Mouse (Mus musculus) MEL (cell line): ENCODE data around the gene Mobp. TPM values are rescaled to one million over a fixed set of nuclear protein-coding genes. Genes with fewer than 3 reads are reported as not detected.

Source experiments
- DNase-seq: peaks from one replicate; pipeline ENCODE4 v3.0.0; 2011; ENCODE audit warnings: low read depth, low spot score
- H3K27ac ChIP-seq: 2 replicates; pipeline ENCODE4 v1.5.1; 2012; ENCODE audit warnings: low read depth, mild to moderate bottlenecking, control low read depth, low read length, moderate library complexity; ENCODE audit not compliant: control insufficient read depth
- H3K27me3 ChIP-seq, 2 experiments: fragments of 150-350 bp in 1 of 2; sonication (generic) in 1 of 2; 2 replicates each; pipeline ENCODE4 v1.6.1; 2012; ENCODE audit warnings: low read length in 2 of 2, mild to moderate bottlenecking in 2 of 2, improper control_type of control experiment in 1 of 2, moderate library complexity in 1 of 2; ENCODE audit not compliant: insufficient read depth in 2 of 2, control insufficient read depth in 1 of 2
- H3K36me3 ChIP-seq, 2 experiments: 2 replicates each; pipeline ENCODE4 v1.6.1; 2012 to 2014; ENCODE audit warnings: low read length in 2 of 2, improper control_type of control experiment in 1 of 2, inconsistent platforms in 1 of 2, mild to moderate bottlenecking in 1 of 2; ENCODE audit not compliant: insufficient read depth in 2 of 2, control insufficient read depth in 1 of 2
- H3K4me1 ChIP-seq, 2 experiments: fragments of 150-350 bp in 1 of 2; sonication (generic) in 1 of 2; 2 replicates each; pipeline ENCODE4 v1.6.1; 2012; ENCODE audit warnings: low read length in 2 of 2, improper control_type of control experiment in 1 of 2, mild to moderate bottlenecking in 1 of 2; ENCODE audit not compliant: insufficient read depth in 2 of 2, control insufficient read depth in 1 of 2
- H3K4me3 ChIP-seq, 2 experiments: fragments of 150-350 bp in 1 of 2; sonication (generic) in 1 of 2; 2 replicates each; pipeline ENCODE4 v1.5.1; 2012; ENCODE audit warnings: low read depth in 2 of 2, low read length in 2 of 2, mild to moderate bottlenecking in 2 of 2, moderate library complexity in 2 of 2, control low read depth in 1 of 2, improper control_type of control experiment in 1 of 2; ENCODE audit not compliant: control insufficient read depth in 1 of 2, insufficient read depth in 1 of 2
- H3K79me2 ChIP-seq: 2 replicates; pipeline ENCODE4 v1.6.1; 2012; ENCODE audit warnings: mild to moderate bottlenecking, low read length, moderate library complexity; ENCODE audit not compliant: control insufficient read depth, poor library complexity, insufficient read depth
- H3K9ac ChIP-seq: 2 replicates; pipeline ENCODE4 v1.6.1; 2012; ENCODE audit warnings: low read depth, mild to moderate bottlenecking, control low read depth, low read length, moderate library complexity; ENCODE audit not compliant: control insufficient read depth, poor library complexity, severe bottlenecking
- H3K9me3 ChIP-seq: fragments of 150-350 bp; sonication (generic); replicated peaks from 2 replicates; pipeline ENCODE4 v1.6.1; 2012; ENCODE audit warnings: mild to moderate bottlenecking, low read length, improper control_type of control experiment, moderate library complexity; ENCODE audit not compliant: insufficient read depth
- BHLHE40 ChIP-seq: IDR thresholded peaks from 2 replicates; pipeline ENCODE4 v1.6.1; 2012; ENCODE audit warnings: low read depth, mild to moderate bottlenecking, inconsistent platforms, low read length, improper control_type of control experiment, borderline replicate concordance
- CHD2 ChIP-seq: IDR thresholded peaks from 2 replicates; pipeline ENCODE4 v1.6.1; 2011; ENCODE audit warnings: low read length, improper control_type of control experiment
- CTCF ChIP-seq, 3 experiments: IDR thresholded peaks in 2 of 3; conservative IDR thresholded peaks in 1 of 3; 2 replicates each; pipeline ENCODE4 v1.5.1; 2011 to 2012; ENCODE audit warnings: low read length in 3 of 3, low read depth in 2 of 3, mild to moderate bottlenecking in 2 of 3, improper control_type of control experiment in 1 of 3, inconsistent platforms in 1 of 3, mixed read lengths in 1 of 3, moderate library complexity in 1 of 3; ENCODE audit not compliant: control insufficient read depth in 1 of 3, insufficient read depth in 1 of 3, poor library complexity in 1 of 3, severe bottlenecking in 1 of 3
- EP300 ChIP-seq, 2 experiments: IDR thresholded peaks; 2 replicates each; pipeline ENCODE4 v1.6.1; 2011; ENCODE audit warnings: improper control_type of control experiment in 2 of 2, low read length in 2 of 2, low read depth in 1 of 2, mild to moderate bottlenecking in 1 of 2
- ETS1 ChIP-seq: IDR thresholded peaks from 2 replicates; pipeline ENCODE4 v1.6.1; 2012; ENCODE audit warnings: low read depth, mild to moderate bottlenecking, inconsistent platforms, low read length, improper control_type of control experiment, moderate library complexity
- GABPA ChIP-seq: IDR thresholded peaks from 2 replicates; pipeline ENCODE4 v1.6.1; 2012; ENCODE audit warnings: low read depth, mild to moderate bottlenecking, inconsistent platforms, low read length, improper control_type of control experiment, moderate library complexity
- HCFC1 ChIP-seq: IDR thresholded peaks from 2 replicates; pipeline ENCODE4 v1.6.1; 2012; ENCODE audit warnings: low read depth, mild to moderate bottlenecking, inconsistent platforms, low read length, improper control_type of control experiment, moderate library complexity
- MAX ChIP-seq: IDR thresholded peaks from 2 replicates; pipeline ENCODE4 v1.6.1; 2011; ENCODE audit warnings: low read length, improper control_type of control experiment
- MAZ ChIP-seq: IDR thresholded peaks from 2 replicates; pipeline ENCODE4 v1.6.1; 2012; ENCODE audit warnings: low read depth, mild to moderate bottlenecking, inconsistent platforms, low read length, improper control_type of control experiment
- MXI1 ChIP-seq: IDR thresholded peaks from 2 replicates; pipeline ENCODE4 v1.6.1; 2011; ENCODE audit warnings: mild to moderate bottlenecking, low read depth, low read length, improper control_type of control experiment
- MYC ChIP-seq: IDR thresholded peaks from 2 replicates; pipeline ENCODE4 v1.6.1; 2011; ENCODE audit warnings: low read depth, mild to moderate bottlenecking, low read length, improper control_type of control experiment, moderate library complexity
- NRF1 ChIP-seq: IDR thresholded peaks from 2 replicates; pipeline ENCODE4 v1.6.1; 2014; ENCODE audit warnings: low read depth, mild to moderate bottlenecking, inconsistent platforms, low read length, improper control_type of control experiment, moderate library complexity; ENCODE audit not compliant: poor library complexity, insufficient read depth, severe bottlenecking
- POLR2AphosphoS2 ChIP-seq: IDR thresholded peaks from 2 replicates; pipeline ENCODE4 v1.6.1; 2011; ENCODE audit warnings: low read length, improper control_type of control experiment
- POLR2AphosphoS5 ChIP-seq: IDR thresholded peaks from 2 replicates; pipeline ENCODE4 v1.6.1; 2012; ENCODE audit warnings: low read depth, borderline replicate concordance, mild to moderate bottlenecking, inconsistent platforms, low read length, moderate library complexity, mixed read lengths
- SIN3A ChIP-seq: IDR thresholded peaks from 2 replicates; pipeline ENCODE4 v1.6.1; 2012; ENCODE audit warnings: low read length, improper control_type of control experiment, inconsistent platforms
- SMC3 ChIP-seq: IDR thresholded peaks from 2 replicates; pipeline ENCODE4 v1.6.1; 2011; ENCODE audit warnings: low read depth, low read length, improper control_type of control experiment
- TAL1 ChIP-seq: IDR thresholded peaks from 2 replicates; pipeline ENCODE4 v1.6.1; 2012; ENCODE audit warnings: mild to moderate bottlenecking, inconsistent platforms, low read length, moderate library complexity, mixed read lengths
- TCF12 ChIP-seq: IDR thresholded peaks from 2 replicates; pipeline ENCODE4 v1.6.1; 2014; ENCODE audit warnings: low read depth, mild to moderate bottlenecking, inconsistent platforms, low read length, improper control_type of control experiment, moderate library complexity
- USF1 ChIP-seq: IDR thresholded peaks from 2 replicates; pipeline ENCODE4 v1.6.1; 2014; ENCODE audit warnings: low read depth, mild to moderate bottlenecking, inconsistent platforms, low read length, improper control_type of control experiment, moderate library complexity
- USF2 ChIP-seq, 2 experiments: IDR thresholded peaks; 2 replicates each; pipeline ENCODE4 v1.6.1; 2011 to 2012; ENCODE audit warnings: improper control_type of control experiment in 2 of 2, low read length in 2 of 2, borderline replicate concordance in 1 of 2, inconsistent platforms in 1 of 2, low read depth in 1 of 2, mild to moderate bottlenecking in 1 of 2; ENCODE audit not compliant: insufficient read depth in 1 of 2
- ZC3H11A ChIP-seq: IDR thresholded peaks from 2 replicates; pipeline ENCODE4 v1.6.1; 2012; ENCODE audit warnings: low read depth, mild to moderate bottlenecking, inconsistent platforms, low read length, improper control_type of control experiment
- ZMIZ1 ChIP-seq: IDR thresholded peaks from 2 replicates; pipeline ENCODE4 v1.6.1; 2012; ENCODE audit warnings: low read depth, mild to moderate bottlenecking, inconsistent platforms, low read length, improper control_type of control experiment, moderate library complexity
- ZNF384 ChIP-seq: IDR thresholded peaks from 2 replicates; pipeline ENCODE4 v1.6.1; 2012; ENCODE audit warnings: low read depth, mild to moderate bottlenecking, inconsistent platforms, low read length, improper control_type of control experiment
- polyA plus RNA-seq, 2 experiments: library from polyadenylated mRNA; stranded (reverse) in 1 of 2; unstranded in 1 of 2; fragments of >175 nt in 1 of 2; fragments of >200 nt in 1 of 2; gene quantifications; 2 replicates each; pipeline versions ENCODE4 v1.2.1 to v1.2.4; 2012; ENCODE audit warnings: low replicate concordance in 2 of 2, low read depth in 1 of 2; ENCODE audit not compliant: insufficient read length in 2 of 2, insufficient read depth in 1 of 2, missing spikeins in 1 of 2
- total RNA-seq: library from RNA; depleted of rRNA; stranded (reverse); fragments of 300-350 nt; gene quantifications from 2 replicates; pipeline ENCODE4 v1.2.3, GENCODE M21; 2012

Mobp gene
- total and polyA plus RNA-seq, 3 experiments: not detected

- Histone ChIP-seq H3K79me2 (no peaks in the 10 kb centered on the region), H3K27ac (no peak overlapping the region), H3K9ac (no peak overlapping the region), H3K9me3 (no peaks in the 10 kb centered on the region), H3K4me1 (no peaks in the 10 kb centered on the region), H3K4me3 (no peak overlapping the region), H3K27me3 (peaks cover 0 to 2% of the 10 kb centered on the region in 2 experiments; a peak in 2 of 4 replicates), H3K36me3 (no peaks in the 10 kb centered on the region)
- no peak for DNase-seq
- no peak for TF ChIP-seq MAX
- TF ChIP-seq ETS1: no peak
- no peak for TF ChIP-seq MAZ
- TF ChIP-seq TAL1: no peak
- TF ChIP-seq ZNF384: no peak
- no peak for TF ChIP-seq ZMIZ1
- no peak for TF ChIP-seq ZC3H11A
- no peak for TF ChIP-seq SMC3
- TF ChIP-seq POLR2AphosphoS2: no peak
- TF ChIP-seq HCFC1: no peak
These were observed 43.2 kb downstream of the Mobp start for GRCm38 (mm10) chr9:120192742-120193141.

- no peak for TF ChIP-seq TCF12
- TF ChIP-seq USF1: no peak
- TF ChIP-seq POLR2AphosphoS5: no peak
- TF ChIP-seq NRF1: no peak
- no peak for TF ChIP-seq SMC3
- no peak for TF ChIP-seq MAZ
- no peak for TF ChIP-seq BHLHE40
- TF ChIP-seq ZC3H11A: no peak
- TF ChIP-seq ETS1: no peak
- TF ChIP-seq USF2 (IDR thresholded peaks at IDR 0.05; ENCODE audit: borderline replicate concordance in 1 of 2, insufficient read depth in 1 of 2, low read depth in 1 of 2, low read length in 2 of 2): no peak
- no peak for TF ChIP-seq EP300 (IDR thresholded peaks at IDR 0.05; ENCODE audit: low read depth in 1 of 2, low read length in 2 of 2)
- no peak for TF ChIP-seq SIN3A
- TF ChIP-seq CTCF (IDR thresholded peaks at IDR 0.05 in 2 of 3, conservative IDR thresholded peaks at IDR 0.05 in 1 of 3; ENCODE audit: control insufficient read depth in 1 of 3, insufficient read depth in 1 of 3, low read depth in 2 of 3, low read length in 3 of 3, poor library complexity in 1 of 3, severe bottlenecking in 1 of 3): no peak
- no peak for TF ChIP-seq HCFC1
- no peak for TF ChIP-seq MAX
- no peak for TF ChIP-seq MXI1
- no peak for TF ChIP-seq CHD2
- no peak for TF ChIP-seq ZNF384
- no peak for TF ChIP-seq MYC
- no peak for TF ChIP-seq GABPA
- no peaks in the 10 kb centered on the region for H3K27me3 ChIP-seq
These were observed 51.4 kb downstream of the Mobp start for GRCm38 (mm10) chr9:120200873-120201272.

More at GRCm38 (mm10) chr9:120200873-120201272, 51.4 kb downstream of the Mobp start:
- no peaks in the 10 kb centered on the region for H3K36me3 ChIP-seq
- H3K4me3 ChIP-seq: no peak overlapping the region
- no peak for DNase-seq
- H3K9ac ChIP-seq: no peak overlapping the region
- no peak overlapping the region for H3K27ac ChIP-seq
- no peaks in the 10 kb centered on the region for H3K79me2 ChIP-seq
- no peaks in the 10 kb centered on the region for H3K9me3 ChIP-seq
- no peaks in the 10 kb centered on the region for H3K4me1 ChIP-seq
